Mouse (Mus musculus) neutrophil, adult 5-6 weeks (primary cell): ENCODE measurements at regions not wholly inside any gene's neighbourhood (a gene's known extent, or its start where the extent isn't known, plus 50 kb on each side); places are given as distances from the start of the nearest gene placed in this dataset.

ENCODE experiments used
- ATAC-seq: fragments of 151-379, 151-347 bp; 2 replicates; pipeline ENCODE4 v1.8.0; 2017; ENCODE audit warnings: mild to moderate bottlenecking, moderate TSS enrichment; ENCODE audit not compliant: insufficient number of reproducible peaks, poor library complexity, low FRiP score, severe bottlenecking; ENCODE audit errors: extremely low read depth

GRCm38 (mm10) chr4:9055876-9056275 lies 817.0 kb upstream of the Car8 start:
- no peak for ATAC-seq

DNA sequence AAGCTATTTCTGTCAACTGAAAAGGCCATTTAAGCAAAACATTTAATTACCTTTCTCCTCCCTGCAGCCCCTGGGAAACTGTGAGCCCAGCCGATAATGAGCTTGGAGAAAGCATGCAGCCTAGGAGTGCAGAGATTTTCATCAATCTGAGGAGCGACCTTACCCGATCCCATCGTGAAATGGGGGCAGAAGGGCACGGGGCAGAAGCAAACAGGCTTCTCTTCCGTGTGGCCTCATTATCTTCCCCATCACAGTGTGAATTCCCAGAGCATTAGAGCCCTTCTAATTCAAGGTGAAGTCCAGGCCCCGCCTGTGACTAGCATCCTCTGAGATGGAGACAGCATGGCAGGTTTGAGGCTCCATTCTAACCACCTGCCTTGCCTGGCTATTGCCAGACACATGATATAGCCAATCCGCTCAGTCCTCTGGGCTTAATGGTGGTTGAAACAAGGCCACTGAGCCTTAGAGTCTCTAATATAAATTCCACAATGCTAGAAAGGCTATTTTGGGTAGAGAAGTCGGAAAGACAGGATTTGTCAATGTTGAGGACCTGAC lies 816.5 kb upstream of the Car8 start:
- no peak for ATAC-seq

DNA sequence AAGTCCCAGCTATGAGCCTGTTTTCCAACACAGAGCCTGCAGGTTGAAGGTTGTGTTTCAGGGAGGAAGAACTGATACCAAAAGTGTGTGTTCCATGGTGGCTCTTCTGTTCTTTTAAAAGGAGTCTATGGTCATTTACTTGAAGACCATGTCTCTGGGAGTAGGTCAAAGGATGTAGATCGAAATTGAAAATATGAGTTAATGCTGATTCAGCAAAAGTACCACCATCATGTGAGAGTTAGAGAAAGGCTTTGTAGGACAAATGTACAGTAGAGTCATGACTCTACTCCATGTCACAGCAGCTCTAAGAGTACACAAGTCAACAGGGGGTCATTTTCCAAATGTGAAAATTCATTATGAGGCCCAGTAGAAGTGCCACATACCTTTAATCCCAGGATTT lies 810.0 kb upstream of the Car8 start:
- no peak for ATAC-seq

DNA sequence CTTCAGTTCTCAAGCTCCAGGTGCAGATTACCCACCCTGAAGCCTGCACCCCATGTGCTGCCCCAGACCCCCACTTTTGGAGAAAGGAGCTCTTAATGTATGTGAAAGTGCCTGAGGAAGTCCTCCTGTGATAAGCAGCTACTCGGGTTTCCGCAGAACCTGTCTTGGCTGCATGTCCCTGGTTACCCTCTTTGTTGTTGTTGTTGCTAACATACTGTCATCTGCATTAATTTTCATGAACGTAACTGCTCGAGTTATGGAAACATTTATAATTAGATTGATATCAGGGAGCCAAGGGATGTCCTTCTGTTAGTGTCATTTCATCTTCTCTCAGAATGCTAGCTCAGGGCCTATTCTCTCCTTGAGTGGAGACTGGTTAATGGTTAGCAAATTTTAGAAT lies 808.3 kb upstream of the Car8 start:
- no peak for ATAC-seq

GRCm38 (mm10) chr4:9046436-9046835 lies 807.6 kb upstream of the Car8 start:
- no peak for ATAC-seq

DNA sequence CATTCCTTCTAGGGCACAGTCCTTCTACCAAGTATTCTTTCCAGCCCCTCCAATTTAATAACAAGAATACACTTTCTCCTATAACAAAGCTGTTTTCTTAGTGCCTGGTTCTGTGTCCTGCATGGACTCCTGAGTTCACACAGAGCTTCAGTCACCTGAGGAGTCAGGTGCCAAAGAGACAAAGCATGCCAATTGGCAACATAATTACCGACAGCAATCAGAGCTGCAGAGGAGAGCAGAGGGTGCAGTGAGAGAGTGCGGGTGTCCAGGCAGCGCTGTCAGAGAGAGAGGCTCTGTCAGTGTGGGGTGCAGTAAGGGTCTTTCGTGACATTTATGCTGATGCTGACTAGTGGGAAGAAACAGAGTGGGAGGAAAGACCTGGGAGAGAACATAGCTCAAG lies 807.2 kb upstream of the Car8 start:
- no peak for ATAC-seq

GRCm38 (mm10) chr4:9036005-9036404 lies 797.2 kb upstream of the Car8 start:
- no peak for ATAC-seq

- ATAC-seq: no peak
These were observed 796.5 kb upstream of the Car8 start for GRCm38 (mm10) chr4:9035350-9035749.

- no peak for ATAC-seq
These were observed 795.4 kb upstream of the Car8 start for GRCm38 (mm10) chr4:9034280-9034679.

DNA sequence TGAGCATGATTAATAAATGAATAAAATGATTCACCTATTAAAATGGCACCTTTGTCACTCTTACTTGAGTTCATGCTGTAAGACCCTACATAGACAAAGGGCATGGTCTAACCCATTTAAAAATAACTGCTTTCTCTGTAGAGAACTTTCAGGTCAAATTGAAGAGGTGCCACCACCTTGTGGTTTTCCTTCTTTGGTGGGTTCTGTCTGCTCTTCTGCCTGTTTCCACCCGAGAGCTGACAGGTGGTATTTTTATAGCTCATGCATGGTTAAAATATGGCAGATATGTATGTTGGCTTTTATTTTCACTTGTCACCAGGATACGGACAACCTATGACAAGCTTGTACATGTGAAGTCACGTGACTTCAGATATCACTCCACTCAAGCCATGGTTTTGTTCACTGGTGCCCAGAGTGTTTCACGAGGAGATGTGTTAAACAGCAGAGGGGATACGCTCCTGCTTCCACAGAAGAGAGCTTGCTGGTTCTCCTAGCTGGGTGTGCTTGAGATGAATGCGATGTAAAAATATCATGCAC lies 794.3 kb upstream of the Car8 start:
- no peak for ATAC-seq

DNA sequence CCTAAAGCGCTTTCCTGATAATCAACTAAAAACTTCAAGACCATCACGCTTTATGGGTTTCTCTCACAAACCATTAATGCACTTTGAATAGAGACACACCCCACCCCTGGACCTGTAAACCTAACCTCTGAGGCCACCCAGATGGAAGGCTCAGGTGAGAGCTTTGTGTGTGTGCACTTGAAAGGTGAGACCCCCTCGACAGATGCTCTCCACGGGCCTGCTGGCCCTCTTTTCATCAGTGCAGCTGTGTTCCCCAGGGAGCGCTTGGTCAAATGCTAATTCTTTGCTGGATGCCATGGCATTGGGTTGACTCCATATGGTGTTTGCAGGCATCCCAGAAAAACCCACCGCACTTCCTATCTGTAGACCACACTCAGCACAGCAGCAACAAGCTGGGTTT lies 792.8 kb upstream of the Car8 start:
- ATAC-seq: no peak

GRCm38 (mm10) chr4:9028946-9029345 lies 790.1 kb upstream of the Car8 start:
- ATAC-seq: no peak

DNA sequence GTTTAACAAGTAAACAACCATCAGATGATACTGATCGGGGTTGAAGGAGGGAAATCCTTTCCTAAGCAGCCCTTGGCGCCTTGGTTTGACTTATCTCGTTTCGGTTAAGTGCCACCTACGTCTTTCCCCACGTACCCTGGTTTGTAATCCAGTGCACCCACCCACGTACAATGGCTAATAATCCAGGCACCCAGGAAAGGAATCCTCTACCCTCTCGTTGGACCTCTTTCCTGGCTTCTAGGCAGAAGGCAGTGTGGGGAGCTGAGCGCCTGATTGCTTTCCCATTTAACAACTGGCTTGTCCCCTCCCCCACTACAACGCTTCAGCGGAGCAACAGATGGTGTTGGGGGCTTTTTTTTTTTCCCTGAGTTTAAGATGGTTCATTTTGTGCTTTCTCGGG lies 789.6 kb upstream of the Car8 start:
- ATAC-seq: no peak

GRCm38 (mm10) chr4:9027798-9028404 lies 789.1 kb upstream of the Car8 start:
- ATAC-seq: peak; percentile 90

GRCm38 (mm10) chr4:9027383-9027782 lies 788.5 kb upstream of the Car8 start:
- no peak for ATAC-seq

- no peak for ATAC-seq
These were observed 788.0 kb upstream of the Car8 start for GRCm38 (mm10) chr4:9026841-9027240.

GRCm38 (mm10) chr4:9025821-9026470 lies 787.1 kb upstream of the Car8 start:
- no peak for ATAC-seq

- no peak for ATAC-seq
These were observed 785.5 kb upstream of the Car8 start for GRCm38 (mm10) chr4:9024216-9024925.

GRCm38 (mm10) chr4:9019241-9020110 lies 780.6 kb upstream of the Car8 start:
- no peak for ATAC-seq
